Mouse (Mus musculus) testis, postnatal 14 days (tissue): ENCODE measurements around the gene Uba2.
"Not testable (repeated sequence)": the region's sequence is repeated elsewhere in the genome, so short reads cannot be mapped to it uniquely, and the experiment has no call there.

Experiments
- DNase-seq: peaks from one replicate; pipeline ENCODE4 v3.0.0; 2021; ENCODE audit warnings: low spot score

Gene Uba2

DNA sequence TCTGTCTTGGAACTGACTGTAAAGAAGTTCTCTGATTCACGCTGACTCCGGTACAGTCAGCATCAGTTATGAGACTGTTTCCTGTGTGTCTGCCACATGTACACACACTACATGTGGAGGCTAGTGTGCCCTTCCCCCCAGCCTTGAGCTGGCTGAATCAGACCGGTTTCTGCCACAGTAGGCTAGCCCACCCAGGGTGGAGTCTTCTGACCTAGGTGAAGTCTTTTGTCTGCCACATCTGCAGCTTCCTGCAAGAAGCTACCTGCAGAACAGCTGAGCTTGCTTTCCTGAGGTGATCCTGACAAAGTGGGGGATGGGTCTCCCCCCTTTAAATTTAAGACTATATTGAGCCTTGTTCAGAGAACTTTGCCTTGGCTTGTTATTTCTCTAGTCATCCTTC, at the start of gene Uba2:
Gene Uba2, minus strand, starts transcription at position 146 of the 400 bp plus-strand sequence.
- DNase-seq = no peak

- DNase-seq = no peak
These were observed 49.1 kb upstream of the Uba2 start for GRCm38 (mm10) chr7:34218496-34218895.

DNA sequence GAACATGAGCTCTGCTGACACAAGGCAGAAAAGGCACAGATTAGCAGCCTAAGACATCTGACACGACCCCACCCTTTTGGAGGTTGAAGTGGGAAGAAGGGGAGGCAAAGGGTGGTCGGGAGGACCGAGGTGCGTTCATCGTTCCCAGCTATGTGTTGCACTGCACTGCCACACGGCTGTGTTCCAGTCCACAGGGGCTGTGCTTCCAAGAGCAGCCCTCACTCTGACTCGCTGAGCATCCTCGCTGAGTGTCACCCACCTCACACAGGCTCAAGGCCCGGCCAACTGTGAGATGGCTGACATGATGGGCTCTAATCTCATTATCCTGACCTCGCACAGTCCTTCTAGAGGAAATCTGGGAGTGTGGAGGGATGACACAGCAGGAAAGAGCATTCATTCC, 47.1 kb upstream of the Uba2 start:
- DNase-seq = no peak

DNA sequence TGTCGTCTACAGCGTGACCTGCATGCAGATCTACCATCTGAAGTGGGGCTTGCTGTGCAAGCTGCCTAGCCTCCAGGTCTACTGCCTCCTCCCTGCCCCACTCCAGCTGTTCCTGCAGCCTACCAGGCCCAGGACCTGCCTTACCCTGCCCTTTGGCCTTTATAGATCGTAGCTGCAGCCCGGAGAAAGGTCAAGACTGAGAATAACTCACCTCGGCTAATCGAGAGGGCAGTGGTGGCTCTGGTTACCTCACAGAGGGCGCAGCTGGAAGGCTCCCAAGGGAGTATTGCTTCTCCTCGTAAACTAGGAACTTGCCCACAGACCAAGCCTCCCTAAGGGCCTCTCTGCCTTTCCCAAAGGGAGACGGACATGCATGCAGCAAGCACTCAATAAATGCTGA, 46.1 kb upstream of the Uba2 start:
- DNase-seq = no peak

GRCm38 (mm10) chr7:34214644-34215043, 45.2 kb upstream of the Uba2 start:
- no peak for DNase-seq

DNA sequence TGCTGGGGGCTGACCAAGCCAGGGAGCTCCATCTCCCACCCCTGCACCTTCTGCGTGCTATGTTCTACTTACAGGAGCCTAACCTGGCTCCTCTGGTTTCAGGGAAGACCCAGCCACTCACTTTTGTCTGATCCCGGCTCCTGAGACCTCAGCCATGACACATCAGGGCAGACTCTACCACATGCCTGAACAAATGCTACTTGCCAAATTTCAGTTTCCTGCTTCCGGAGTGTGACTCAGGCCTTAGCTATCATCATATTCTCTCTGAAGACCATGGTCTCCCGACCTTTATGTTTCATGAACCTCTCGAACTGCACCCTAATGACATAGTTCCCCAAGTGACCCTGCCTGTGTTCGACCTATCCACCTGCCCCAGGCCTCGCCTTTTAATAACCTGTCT, 43.9 kb upstream of the Uba2 start:
- DNase-seq = no peak

GRCm38 (mm10) chr7:34208027-34208745, 38.8 kb upstream of the Uba2 start:
- DNase-seq = no peak

DNA sequence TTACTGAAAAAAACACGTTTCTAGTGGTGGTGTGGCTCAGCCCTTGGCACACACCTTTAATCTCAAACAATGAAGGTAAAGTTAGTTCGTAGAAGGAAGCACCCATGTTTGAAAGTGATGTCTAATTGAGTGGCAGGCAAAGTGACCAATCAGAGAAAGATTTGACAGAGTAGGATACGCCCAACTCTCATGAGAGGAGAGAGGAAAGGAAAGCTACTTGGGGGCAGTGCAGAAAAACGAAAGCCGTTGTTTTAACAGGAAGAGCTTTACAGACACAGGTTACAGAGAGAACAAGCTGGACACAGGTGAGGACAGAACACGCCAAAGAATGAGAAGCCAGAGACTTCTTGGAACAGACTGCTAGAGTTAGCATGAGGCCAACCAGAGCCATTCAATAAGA, 36.9 kb upstream of the Uba2 start:
- DNase-seq = no peak

DNA sequence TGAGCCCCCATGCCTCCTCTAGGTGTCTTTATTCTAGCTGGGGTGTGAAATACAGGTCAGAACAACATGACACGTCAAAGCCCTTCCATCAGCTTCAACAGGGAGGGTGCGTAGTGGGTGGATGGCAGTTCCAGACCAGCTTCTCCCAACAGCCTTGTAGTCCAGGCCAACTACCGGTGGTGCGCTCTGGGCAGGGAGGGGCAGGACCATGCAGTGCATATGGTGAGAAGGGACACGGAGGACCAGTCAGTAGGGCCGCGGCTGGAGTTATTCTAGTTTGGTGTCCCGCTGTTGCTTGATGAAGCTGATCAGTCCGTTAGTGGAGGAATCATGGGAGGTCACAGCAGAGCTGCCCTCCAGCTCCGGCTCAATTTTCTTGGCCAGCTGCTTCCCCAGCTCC, 32.7 kb upstream of the Uba2 start:
- not testable (repeated sequence) for DNase-seq

DNA sequence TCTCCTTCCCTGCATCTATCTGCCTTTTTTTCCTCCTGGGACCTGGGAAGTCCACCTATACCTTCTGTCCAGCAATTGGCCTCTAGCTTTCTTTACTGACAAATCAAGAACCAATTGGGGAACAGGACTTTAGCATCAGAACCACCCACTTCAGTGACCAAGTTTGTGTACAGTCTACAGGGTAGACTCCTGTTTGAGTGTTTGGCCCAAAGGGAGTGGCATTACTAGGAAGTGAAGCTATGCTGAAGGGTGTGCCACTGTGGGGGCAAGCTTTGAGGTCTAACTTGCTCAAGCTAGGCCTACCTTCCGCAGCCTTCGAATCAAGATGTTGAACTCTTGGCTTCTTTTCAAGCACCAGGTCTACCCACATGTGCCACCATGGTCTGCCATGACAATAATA, 31.4 kb upstream of the Uba2 start:
- DNase-seq = no peak

GRCm38 (mm10) chr7:34198346-34198745, 28.9 kb upstream of the Uba2 start:
- no peak for DNase-seq

GRCm38 (mm10) chr7:34196132-34197128, 27.0 kb upstream of the Uba2 start, which contains the start of gene Pdcd2l:
Gene Pdcd2l, minus strand, starts transcription at chr7:34196661.
- DNase-seq = peak; percentile 94

GRCm38 (mm10) chr7:34195632-34196031, 26.2 kb upstream of the Uba2 start:
- no peak for DNase-seq

DNA sequence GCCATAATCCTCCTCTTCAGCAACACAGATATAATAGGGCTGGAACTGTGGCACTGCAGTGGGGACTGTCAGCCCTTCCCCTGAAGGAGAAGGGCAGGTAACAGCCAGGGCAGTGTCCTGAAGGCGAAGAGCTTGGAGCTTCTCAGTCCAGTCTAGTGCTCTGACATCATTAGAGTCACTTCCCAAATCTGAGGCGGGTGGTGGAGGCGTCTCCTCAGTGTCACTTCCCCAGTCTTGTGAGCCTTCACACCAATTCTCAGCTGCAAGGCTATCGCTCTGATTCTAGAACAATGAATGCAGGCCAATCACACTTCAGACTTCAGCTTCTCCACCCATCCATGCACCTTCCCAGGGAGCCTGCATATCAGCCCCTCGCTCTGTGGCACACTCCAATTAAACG, 23.4 kb upstream of the Uba2 start:
- DNase-seq = no peak

GRCm38 (mm10) chr7:34189376-34189989, 20.1 kb upstream of the Uba2 start:
- DNase-seq = no peak

DNA sequence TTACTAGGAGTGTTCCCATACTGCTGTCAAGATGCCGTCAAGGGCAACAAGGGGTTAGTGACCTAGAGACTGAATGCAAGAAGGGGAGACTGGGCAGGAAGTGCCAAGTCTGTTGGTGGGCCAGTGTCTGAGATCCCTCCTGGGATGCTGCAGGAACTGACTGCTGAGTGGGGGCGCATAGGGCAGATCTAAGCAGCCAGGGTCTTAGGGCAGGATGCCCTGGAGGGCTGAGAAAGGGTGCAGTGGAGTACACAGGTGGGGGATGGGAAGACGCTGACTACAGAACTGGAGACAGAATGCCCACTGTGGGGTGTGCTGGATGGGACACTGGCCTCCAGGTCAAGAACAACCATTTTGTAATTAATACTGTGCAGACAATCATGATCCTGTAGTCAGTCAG, 14.4 kb upstream of the Uba2 start:
- DNase-seq = no peak

- DNase-seq = no peak
These were observed 14.0 kb upstream of the Uba2 start for GRCm38 (mm10) chr7:34183356-34183755.

- not testable (repeated sequence) for DNase-seq
These were observed 6.8 kb upstream of the Uba2 start for GRCm38 (mm10) chr7:34176241-34176640.

DNA sequence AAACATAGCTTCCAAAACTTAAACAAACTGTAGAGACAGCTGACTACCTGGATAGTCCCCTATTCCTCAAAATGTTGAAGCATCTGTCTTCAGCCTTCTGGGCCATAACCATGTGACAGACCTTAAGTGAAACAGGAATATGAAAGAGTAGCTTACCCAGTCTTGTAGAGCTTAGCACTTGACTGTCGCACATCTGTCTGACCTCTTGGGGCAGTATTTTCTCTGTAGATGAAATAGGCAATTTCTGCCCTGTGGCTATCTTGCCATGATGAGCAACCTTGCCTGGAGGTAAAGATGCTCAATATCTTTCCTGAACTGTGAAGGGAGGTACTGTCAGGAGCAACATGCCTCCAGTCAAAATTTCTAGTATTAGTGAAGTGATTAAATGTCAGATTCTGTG, 2.9 kb upstream of the Uba2 start:
- no peak for DNase-seq

- DNase-seq = peak; percentile 90
These were observed 738 bp downstream of the Uba2 start for GRCm38 (mm10) chr7:34168470-34169251.

GRCm38 (mm10) chr7:34167766-34168469, 1.5 kb downstream of the Uba2 start:
- DNase-seq = no peak
